Mouse (Mus musculus) forebrain, postnatal 0 days (tissue): Measurements from ENCODE around the gene Tbx4. TPM values are rescaled to one million over a fixed set of nuclear protein-coding genes. Genes with fewer than 3 reads are reported as not detected.
A peak's percentile ranks its signal among the peaks of the same experiment; 100 is the strongest.

Experiments
- ATAC-seq: fragments of 200-750 bp; cut with Nextera tagmentation; 2 replicates; pipeline ENCODE4 v1.8.0; 2017; ENCODE audit warnings: mild to moderate bottlenecking, moderate library complexity
- DNase-seq: peaks from one replicate; pipeline ENCODE4 v3.0.0-alpha.2; 2015
- H3K27ac ChIP-seq: fragments of 300-500 bp; sonication (generic); 2 replicates; pipeline ENCODE4 v1.5.1; 2014; ENCODE audit warnings: low read depth, mild to moderate bottlenecking, antibody characterized with exemption, low read length, moderate library complexity, mixed read lengths
- H3K27me3 ChIP-seq: fragments of 300-500 bp; sonication (generic); 2 replicates; pipeline ENCODE4 v1.6.1; 2014; ENCODE audit warnings: mild to moderate bottlenecking, low read length, mixed read lengths; ENCODE audit not compliant: insufficient read depth
- H3K36me3 ChIP-seq: fragments of 300-500 bp; sonication (generic); 2 replicates; pipeline ENCODE4 v1.6.1; 2014; ENCODE audit warnings: mild to moderate bottlenecking, moderate library complexity; ENCODE audit not compliant: insufficient read depth
- H3K4me1 ChIP-seq: fragments of 300-500 bp; sonication (generic); 2 replicates; pipeline ENCODE4 v1.6.1; 2014; ENCODE audit warnings: antibody characterized with exemption; ENCODE audit not compliant: insufficient read depth
- H3K4me2 ChIP-seq: fragments of 300-500 bp; sonication (generic); 2 replicates; pipeline ENCODE4 v1.6.1; 2014; ENCODE audit warnings: low read depth, mild to moderate bottlenecking, moderate library complexity
- H3K4me3 ChIP-seq: fragments of 300-500 bp; sonication (generic); 2 replicates; pipeline ENCODE4 v1.5.1; 2014; ENCODE audit warnings: low read depth, low read length, mixed read lengths
- H3K9ac ChIP-seq: fragments of 300-500 bp; sonication (generic); 2 replicates; pipeline ENCODE4 v1.6.1; 2014; ENCODE audit warnings: mild to moderate bottlenecking
- H3K9me3 ChIP-seq: fragments of 300-500 bp; sonication (generic); 2 replicates; pipeline ENCODE4 v1.6.1; 2016; ENCODE audit warnings: low read length
- CTCF ChIP-seq: sonication (generic); IDR thresholded peaks from 2 replicates; pipeline ENCODE4 v1.5.1; 2016; ENCODE audit warnings: antibody characterized with exemption, control low read depth, low read depth
- WGBS: fragments of 180-500 bp; shearing (Covaris S2); extraction: QIAGEN DNeasy Blood & Tissue Kit; methylation state at CpG from one replicate; pipeline ENCODE4 v1.1.7; 2014; 5-methylcytosine and 5-hydroxymethylcytosine counted together
- polyA plus RNA-seq: library from polyadenylated mRNA; unstranded; fragments of >200 nt; fragmentation: Nextera tagmentation; extraction: Ambion mirVana; gene quantifications from 2 replicates; pipeline ENCODE4 v1.2.1, GENCODE M21; 2015
- total RNA-seq: library from RNA; depleted of rRNA; stranded (reverse); fragments of >200 nt; gene quantifications from 2 replicates; pipeline ENCODE4 v1.2.3, GENCODE M21; 2014

Gene Tbx4
- total and polyA plus RNA-seq, 2 experiments from 2014 or later, result 0.19 to 0.33 TPM

DNA sequence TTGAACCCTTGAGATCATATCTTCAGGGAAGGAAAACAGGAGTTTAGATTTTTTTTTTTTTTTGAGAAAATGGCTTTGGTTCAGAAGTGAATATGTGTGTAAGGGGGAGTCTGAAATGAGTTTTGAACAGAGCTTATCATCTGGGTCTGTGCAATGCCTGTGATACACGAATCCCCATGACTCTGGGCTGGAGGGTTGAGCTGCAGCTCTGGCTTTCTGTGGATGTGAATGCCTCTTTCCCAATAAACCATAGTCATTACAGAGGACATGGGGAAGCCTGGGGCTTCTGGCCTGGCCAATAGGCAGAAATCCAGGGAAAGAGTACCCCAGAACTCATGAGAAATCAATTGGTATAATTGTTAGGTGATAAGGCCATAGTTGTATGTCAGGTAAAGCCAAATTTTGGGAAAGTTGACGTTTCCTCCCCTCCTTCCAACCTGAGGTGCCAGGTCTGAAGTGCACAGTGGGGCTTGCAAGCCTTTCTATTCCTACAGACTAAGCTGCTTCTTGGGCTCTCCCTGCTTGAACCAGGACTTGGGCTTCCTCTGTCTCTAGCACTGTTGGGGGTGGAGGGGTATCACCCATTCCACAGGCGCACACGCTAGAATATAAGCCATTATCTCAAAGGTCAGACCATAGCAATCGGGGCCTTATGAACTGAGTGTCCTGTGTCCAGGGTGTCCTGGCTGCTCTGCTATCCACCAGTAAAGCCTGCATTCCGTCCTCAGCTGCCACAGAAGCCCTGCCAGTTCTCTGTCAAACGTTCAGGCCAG lies 46.8 kb upstream of the Tbx4 start:
- H3K4me2 ChIP-seq, result no peak overlapping the region
- no peak overlapping the region for H3K4me3 ChIP-seq
- H3K27ac ChIP-seq, result no peak overlapping the region
- WGBS, result 13% methylated on average over 7 of the region's 7 CpGs
- peaks cover 4% of the 10 kb centered on the region; the same call in 1 of the 2 replicates for H3K4me1 ChIP-seq
- ATAC-seq, result no peak
- no peak for DNase-seq
- H3K9me3 ChIP-seq, result no peaks in the 10 kb centered on the region
- no peak overlapping the region for H3K9ac ChIP-seq
- no peak for TF ChIP-seq CTCF
- H3K36me3 ChIP-seq, result no peaks in the 10 kb centered on the region
- H3K27me3 ChIP-seq, result peaks cover 92% of the 10 kb centered on the region

DNA sequence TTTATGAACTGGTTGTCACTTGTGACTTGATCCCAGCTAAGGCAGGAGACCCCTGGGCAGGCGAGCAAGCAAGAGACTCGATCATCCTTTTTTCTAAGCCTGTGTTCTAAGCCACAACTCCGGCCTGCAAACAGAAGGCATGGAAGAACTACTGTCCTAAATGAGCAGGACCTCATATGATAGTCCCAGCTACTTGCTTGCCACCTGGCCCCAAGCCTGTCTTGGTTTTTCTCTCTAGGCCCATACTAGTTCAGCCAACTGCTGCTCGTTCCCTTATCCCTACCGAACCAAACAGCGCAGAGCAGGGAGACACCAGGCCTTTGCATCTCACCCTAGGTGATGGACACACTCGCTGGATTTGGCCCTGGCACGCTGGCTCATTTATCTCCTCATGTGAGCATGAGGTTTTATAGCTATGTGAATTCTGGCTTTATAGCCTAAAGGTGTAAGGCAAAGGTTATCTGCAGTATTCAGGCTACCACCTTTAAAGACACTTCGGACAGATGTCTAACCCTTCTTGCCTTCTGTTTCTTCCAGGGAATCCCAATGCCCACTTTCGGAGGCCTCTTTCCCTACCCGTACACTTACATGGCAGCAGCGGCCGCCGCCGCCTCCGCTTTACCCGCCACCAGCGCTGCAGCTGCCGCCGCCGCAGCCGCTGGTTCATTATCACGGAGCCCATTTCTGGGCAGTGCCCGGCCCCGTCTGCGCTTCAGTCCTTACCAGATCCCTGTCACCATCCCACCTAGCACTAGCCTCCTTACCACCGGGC lies 46.0 kb upstream of the Tbx4 start:
- no peak overlapping the region for H3K4me3 ChIP-seq
- H3K9me3 ChIP-seq, result no peaks in the 10 kb centered on the region
- H3K9ac ChIP-seq, result no peak overlapping the region
- 6% methylated on average over 27 of the region's 27 CpGs for WGBS
- ATAC-seq, result no peak
- peaks cover 4% of the 10 kb centered on the region; the same call in 1 of the 2 replicates for H3K4me1 ChIP-seq
- H3K27me3 ChIP-seq, result peaks cover 92% of the 10 kb centered on the region
- TF ChIP-seq CTCF, result no peak
- no peak overlapping the region for H3K4me2 ChIP-seq
- no peak overlapping the region for H3K27ac ChIP-seq
- H3K36me3 ChIP-seq, result no peaks in the 10 kb centered on the region
- no peak for DNase-seq

DNA sequence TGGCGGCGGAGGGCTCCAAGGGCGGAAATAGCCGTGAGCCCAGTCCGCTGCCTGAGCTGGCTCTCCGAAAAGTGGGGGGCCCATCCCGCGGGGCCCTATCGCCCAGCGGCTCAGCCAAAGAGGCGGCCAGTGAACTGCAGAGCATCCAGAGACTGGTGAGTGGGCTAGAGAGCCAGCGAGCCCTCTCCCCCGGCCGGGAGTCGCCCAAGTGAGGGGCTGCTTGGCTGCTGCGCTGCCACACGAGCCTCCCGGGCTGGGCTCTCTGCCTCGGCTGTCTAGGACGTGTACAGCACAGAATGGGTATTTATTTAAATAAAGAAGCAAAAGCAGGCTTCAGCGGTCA lies 45.4 kb upstream of the Tbx4 start:
- 2% methylated on average over 21 of the region's 21 CpGs for WGBS
- DNase-seq (no peak), ATAC-seq (no peak)
- H3K4me1 ChIP-seq, result peaks cover 4% of the 10 kb centered on the region; the same call in 1 of the 2 replicates
- peaks cover 92% of the 10 kb centered on the region for H3K27me3 ChIP-seq
- no peak overlapping the region for H3K4me3 ChIP-seq
- H3K36me3 ChIP-seq, result no peaks in the 10 kb centered on the region
- TF ChIP-seq CTCF, result no peak
- no peak overlapping the region for H3K4me2 ChIP-seq
- H3K9me3 ChIP-seq, result no peaks in the 10 kb centered on the region
- H3K9ac ChIP-seq, result no peak overlapping the region
- H3K27ac ChIP-seq, result no peak overlapping the region

DNA sequence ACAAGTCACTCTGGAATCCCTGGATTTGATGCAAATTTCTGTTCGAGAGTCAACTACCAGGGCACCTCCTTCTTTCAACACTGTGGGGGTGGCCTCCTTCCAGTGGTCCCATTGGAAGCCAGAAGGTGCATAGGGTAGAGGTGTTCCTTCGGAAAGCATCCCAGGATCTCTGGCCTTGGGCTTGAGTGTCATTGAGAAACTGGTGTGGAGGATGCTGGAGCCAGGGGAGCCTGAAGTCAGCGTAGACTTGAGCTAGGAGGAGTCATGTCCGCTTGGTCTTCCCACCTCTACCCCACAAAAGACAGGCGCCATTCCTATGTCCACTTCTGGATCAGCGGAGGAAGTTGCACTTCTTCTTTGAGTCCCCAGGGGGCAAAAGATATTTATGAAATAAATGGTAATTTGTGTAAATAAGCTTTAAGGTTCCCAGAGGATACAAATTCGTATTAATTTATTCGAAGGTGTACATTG lies 45.0 kb upstream of the Tbx4 start:
- Histone ChIP-seq H3K27ac (no peak overlapping the region), H3K9ac (no peak overlapping the region), H3K9me3 (no peaks in the 10 kb centered on the region), H3K27me3 (peaks cover 91% of the 10 kb centered on the region), H3K4me2 (no peak overlapping the region), H3K4me3 (no peak overlapping the region), H3K36me3 (no peaks in the 10 kb centered on the region), H3K4me1 (peaks cover 4% of the 10 kb centered on the region; the same call in 1 of the 2 replicates)
- no peak for DNase-seq
- ATAC-seq, result no peak
- no peak for TF ChIP-seq CTCF
- 10% methylated on average over 8 of the region's 8 CpGs for WGBS

DNA sequence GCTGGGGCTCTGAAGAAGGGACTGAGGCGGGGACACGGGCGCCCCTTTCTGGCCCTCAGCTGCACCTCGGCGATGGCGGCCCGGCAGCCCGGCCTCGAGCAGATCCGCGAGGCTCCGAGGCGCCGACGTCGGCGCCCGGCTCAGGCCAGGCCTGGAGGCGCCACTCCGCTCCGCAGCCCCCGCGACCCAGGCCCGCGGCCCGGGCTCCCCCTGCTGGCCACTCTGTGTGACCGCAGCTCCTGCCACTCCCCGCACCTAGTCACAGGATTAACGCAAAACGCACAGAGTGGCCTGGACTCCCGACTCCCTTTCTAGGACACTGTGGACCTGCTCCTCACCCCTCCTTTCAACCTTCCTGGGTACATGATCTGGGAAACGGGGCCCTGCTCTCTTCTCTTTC lies 44.2 kb upstream of the Tbx4 start:
- no peak overlapping the region for H3K9ac ChIP-seq
- no peaks in the 10 kb centered on the region for H3K36me3 ChIP-seq
- DNase-seq (peak; percentile 80), ATAC-seq (peak; percentile 75)
- H3K4me3 ChIP-seq, result peak overlapping the region; percentile 30
- peaks cover 4% of the 10 kb centered on the region; the same call in 1 of the 2 replicates for H3K4me1 ChIP-seq
- H3K9me3 ChIP-seq, result no peaks in the 10 kb centered on the region
- H3K27ac ChIP-seq, result no peak overlapping the region
- H3K27me3 ChIP-seq, result peaks cover 92% of the 10 kb centered on the region
- peak overlapping the region; percentile 57 for H3K4me2 ChIP-seq
- TF ChIP-seq CTCF, result peak; percentile 80
- 2% methylated on average over 31 of the region's 32 CpGs for WGBS

DNA sequence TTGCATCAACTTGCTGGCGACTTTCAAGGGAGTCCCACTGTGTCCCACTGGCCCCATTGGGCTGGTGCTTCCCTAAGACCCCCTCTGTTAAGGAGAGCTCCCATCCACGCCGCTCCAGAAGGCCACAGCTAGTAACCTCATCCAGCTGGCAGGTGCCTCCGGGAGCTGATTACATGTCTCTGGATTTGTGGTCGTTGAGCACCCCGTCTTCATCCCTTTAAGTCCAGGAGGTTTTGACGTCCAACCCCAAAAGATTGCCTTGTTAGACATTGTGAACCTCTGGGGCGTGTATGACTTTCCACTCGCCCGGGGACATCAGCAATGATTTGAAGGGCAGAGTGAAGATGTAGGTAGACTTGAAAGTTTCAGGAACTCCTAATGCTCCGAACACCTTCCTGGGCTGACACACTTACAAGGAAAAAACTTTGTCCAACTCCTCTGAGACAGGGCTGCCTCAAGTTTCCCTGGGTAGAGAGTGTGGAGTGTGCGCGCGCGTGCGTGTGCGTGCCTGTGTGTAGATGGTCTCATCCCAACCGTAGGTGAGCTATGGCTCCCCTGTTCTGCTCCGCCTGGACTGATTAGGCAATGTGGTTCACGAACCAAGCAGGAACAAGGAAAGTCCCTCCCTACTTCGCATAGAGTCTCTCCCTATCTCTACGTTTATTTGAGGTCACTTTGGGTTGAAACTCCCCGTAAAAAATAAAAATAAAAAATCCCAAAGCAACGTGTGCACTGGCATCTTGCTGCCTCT lies 43.5 kb upstream of the Tbx4 start:
- Histone ChIP-seq H3K4me2 (peak overlapping the region; percentile 61; the same call in 1 of the 2 replicates), H3K9ac (no peak overlapping the region), H3K36me3 (no peaks in the 10 kb centered on the region), H3K9me3 (no peaks in the 10 kb centered on the region), H3K27me3 (peaks cover 93% of the 10 kb centered on the region), H3K4me1 (peaks cover 4% of the 10 kb centered on the region; the same call in 1 of the 2 replicates), H3K27ac (no peak overlapping the region), H3K4me3 (no peak overlapping the region)
- WGBS, result 4% methylated on average over 24 of the region's 24 CpGs
- no peak for ATAC-seq
- DNase-seq, result no peak
- no peak for TF ChIP-seq CTCF
